Comparison of ENCODE assay signal across 21 mouse cellular contexts in the genomic region with DNA sequence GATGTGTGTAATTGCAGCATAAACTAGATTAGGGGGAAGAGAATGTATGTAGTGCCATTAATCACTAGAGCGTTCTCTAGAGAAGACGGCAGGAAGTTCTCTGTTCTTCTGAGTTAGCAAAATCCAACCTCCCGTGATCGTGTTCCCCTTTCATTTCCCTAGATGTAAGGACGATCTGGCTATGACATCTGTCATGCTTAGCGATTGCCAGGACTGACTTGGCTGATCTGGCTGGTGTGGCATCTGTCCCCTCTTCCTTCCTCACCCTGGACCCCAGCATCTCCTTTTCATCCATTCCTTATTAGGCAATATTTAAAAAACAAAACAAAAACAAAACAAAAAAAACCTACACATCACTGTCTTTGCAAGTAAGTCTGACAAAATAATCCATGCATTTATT. TPM values are rescaled to one million over a fixed set of nuclear protein-coding genes. Genes with fewer than 3 reads are reported as not detected.
DNase-seq lines count a peak whose midpoint lies in the region; ATAC-seq and TF ChIP-seq lines count a peak whose summit lies in the region.
"Had no signal": no experiment of that assay in that cellular context is flagged by ENCODE, and none has a peak within 500 bp of the region (broad histone marks: within the 10 kb centered on the region; RNA-seq: fewer than 3 reads in every experiment).

No protein-coding gene starts in this region.

- no peaks in the 10 kb centered on the region for H3K4me1 ChIP-seq in hindbrain, postnatal 0 days (ENCODE audit: insufficient read depth, low read length)
- H3K4me1 ChIP-seq in hindbrain, embryonic 10.5 days (replicated peaks), result no peaks in the 10 kb centered on the region
- H3K4me1 ChIP-seq: embryonic facial prominence, embryonic 10.5 days; kidney, embryonic 15.5 days; lung, embryonic 15.5 days; midbrain, embryonic 10.5 days; neural tube, embryonic 15.5 days had no signal

- no peak overlapping the region for H3K4me2 ChIP-seq in hindbrain, postnatal 0 days (ENCODE audit: low read depth, low read length)
- H3K4me2 ChIP-seq: heart, embryonic 11.5 days; kidney, embryonic 15.5 days; lung, embryonic 15.5 days; neural tube, embryonic 15.5 days had no signal

- ATAC-seq in hindbrain, postnatal 0 days, result no peak; the same call in 1 of the 2 replicates
- ATAC-seq in cerebellum, adult (ENCODE audit: insufficient number of reproducible peaks, low FRiP score, low TSS enrichment), result peak; percentile 86

- H3K9me3 ChIP-seq in hindbrain, postnatal 0 days (ENCODE audit: low read length), result no peaks in the 10 kb centered on the region
- H3K9me3 ChIP-seq in hindbrain, embryonic 10.5 days, result no peaks in the 10 kb centered on the region
- H3K9me3 ChIP-seq: embryonic facial prominence, embryonic 10.5 days; kidney, embryonic 15.5 days; lung, embryonic 15.5 days; midbrain, embryonic 10.5 days; neural tube, embryonic 15.5 days had no signal

- peak; percentile 53 for DNase-seq in hindbrain, postnatal 0 days (ENCODE audit: low spot score)
- no peak for DNase-seq in hindbrain, embryonic 10.5 days (ENCODE audit: low spot score)
- peak; percentile 80 for DNase-seq in cerebellum, adult 8-10 months
- DNase-seq in cerebellum, postnatal 36 days, result peak; percentile 81 to 83
- no peak for DNase-seq in urinary bladder, postnatal 10 days (ENCODE audit: low spot score)
- no peak for DNase-seq in right cerebral cortex, adult 18-20 months
- DNase-seq: adrenal gland, postnatal 25 days; kidney, adult 11 months; kidney, postnatal 36 days; lung, postnatal 4 days; right cerebral cortex, postnatal 14 days had no signal

- 43% methylated on average over 6 of the region's 6 CpGs for WGBS in hindbrain, postnatal 0 days
- WGBS in hindbrain, embryonic 10.5 days, result 87% methylated on average over 6 of the region's 6 CpGs

- no peaks in the 10 kb centered on the region for H3K36me3 ChIP-seq in hindbrain, postnatal 0 days (ENCODE audit: insufficient read depth, low read length)
- H3K36me3 ChIP-seq in hindbrain, embryonic 10.5 days, result no peaks in the 10 kb centered on the region
- H3K36me3 ChIP-seq: embryonic facial prominence, embryonic 10.5 days; kidney, embryonic 15.5 days; lung, embryonic 15.5 days; midbrain, embryonic 10.5 days; neural tube, embryonic 15.5 days had no signal

- no peaks in the 10 kb centered on the region for H3K27me3 ChIP-seq in hindbrain, postnatal 0 days (ENCODE audit: insufficient read depth, low read length)
- H3K27me3 ChIP-seq in hindbrain, embryonic 10.5 days (ENCODE audit: insufficient read depth, poor library complexity, severe bottlenecking), result no peaks in the 10 kb centered on the region
- H3K27me3 ChIP-seq: kidney, embryonic 15.5 days; lung, embryonic 15.5 days; neural tube, embryonic 15.5 days had no signal

- H3K9ac ChIP-seq in hindbrain, postnatal 0 days (replicated peaks; ENCODE audit: low read length), result no peak overlapping the region
- H3K9ac ChIP-seq: kidney, embryonic 15.5 days; liver, embryonic 14.5 days; lung, embryonic 15.5 days; neural tube, embryonic 15.5 days had no signal

- 0 out of 2 replicates have a peak overlapping the region, but pooled peaks have one; percentile 3 for H3K27ac ChIP-seq in hindbrain, postnatal 0 days
- no peak overlapping the region for H3K27ac ChIP-seq in hindbrain, embryonic 10.5 days
- H3K27ac ChIP-seq: embryonic facial prominence, embryonic 10.5 days; kidney, embryonic 15.5 days; liver, embryonic 14.5 days; lung, embryonic 15.5 days; midbrain, embryonic 10.5 days; neural tube, embryonic 15.5 days had no signal

- H3K4me3 ChIP-seq in hindbrain, postnatal 0 days (ENCODE audit: low read length), result no peak overlapping the region
- no peak overlapping the region for H3K4me3 ChIP-seq in hindbrain, embryonic 10.5 days
- H3K4me3 ChIP-seq: embryonic facial prominence, embryonic 10.5 days; kidney, embryonic 15.5 days; lung, embryonic 15.5 days; midbrain, embryonic 10.5 days; neural tube, embryonic 15.5 days had no signal

- TF ChIP-seq CTCF in hindbrain, postnatal 0 days (IDR thresholded peaks at IDR 0.05; ENCODE audit: low read depth), result no peak

RNA-seq across cellular contexts. Expression of a gene that starts 11.6 kb away (rescaled TPM):
- 37.8 and 43.0 TPM in 2 replicates for total RNA-seq in hindbrain, postnatal 0 days (2014; rRNA removed)
- polyA plus RNA-seq in hindbrain, postnatal 0 days (2015; fragmentation: Nextera tagmentation; extraction: Ambion mirVana), result 15.8 and 16.6 TPM in 2 replicates
- polyA plus RNA-seq in hindbrain, embryonic 10.5 days (2016; fragmentation: Nextera tagmentation; extraction: Ambion mirVana), result 0.69 and 0.80 TPM in 2 replicates
- total RNA-seq: adrenal gland, postnatal 25 days; common myeloid progenitor, adult 5-6 weeks; hematopoietic stem cell, adult 5-6 weeks had no signal
- polyA plus RNA-seq: heart, embryonic 11.5 days had no signal

Comparison
In these comparisons a context has a peak if more than half of its experiments do, and no peak if none do; other contexts are left out.
1. DNase-seq: peak in hindbrain, postnatal 0 days (single experiment), cerebellum, adult 8-10 months (single experiment) and cerebellum, postnatal 36 days (2 of 2); none in hindbrain, embryonic 10.5 days (single experiment), urinary bladder, postnatal 10 days (single experiment) and right cerebral cortex, adult 18-20 months (single experiment).